Mouse (Mus musculus) embryonic stem cell, embryonic (primary cell): ENCODE measurements around the gene Ttc16.

Experiments used
- CTCF ChIA-PET, 4 experiments: fragments of 300-600 bp in 2 of 4; fragments of 350-600 bp in 2 of 4; sonication (Branson Sonifier 250); formaldehyde crosslinking; loops; one replicate each; lab custom pipeline; 2022; ENCODE audit warnings: inconsistent platforms in 2 of 4; lab: Charles Lee
- POLR2A ChIA-PET, 4 experiments: fragments of 300-600 bp in 2 of 4; fragments of 350-600 bp in 2 of 4; sonication (Branson Sonifier 250); formaldehyde crosslinking; loops; one replicate each; lab custom pipeline; 2022; ENCODE audit warnings: antibody characterized with exemption in 4 of 4, inconsistent platforms in 1 of 4; lab: Charles Lee

The Ttc16 gene

DNA sequence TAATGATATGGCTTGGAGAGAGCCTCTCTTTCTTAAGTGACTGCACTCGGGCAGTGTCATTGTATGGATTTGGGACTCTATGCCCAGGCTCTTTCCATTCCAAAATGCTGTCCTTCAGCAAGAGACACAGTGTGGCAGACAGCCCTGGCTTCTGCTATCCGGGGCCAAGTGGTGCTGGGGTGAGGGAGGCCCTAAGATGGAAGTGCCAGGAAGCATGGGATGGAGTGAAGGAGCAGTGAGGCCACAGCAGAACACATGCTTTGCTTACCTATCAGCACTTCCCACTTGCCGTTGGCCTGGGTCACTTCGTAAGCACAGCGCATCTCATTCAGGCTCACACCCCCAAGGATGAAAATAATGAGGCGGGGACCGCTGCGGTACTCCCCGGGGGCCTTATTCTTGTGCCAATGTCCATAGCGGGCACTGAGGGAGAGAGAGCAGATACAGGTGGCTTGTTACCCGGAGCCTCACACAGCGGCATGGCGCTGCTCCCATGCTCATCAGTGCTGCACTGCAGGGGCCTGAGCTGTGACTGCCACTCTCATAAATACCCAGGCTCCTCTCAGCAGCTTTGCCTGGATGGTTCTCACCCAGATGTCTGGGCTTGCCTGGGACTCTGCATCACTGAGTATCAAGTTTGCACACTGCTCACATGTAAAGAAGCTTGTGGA lies 20.4 kb upstream of the Ttc16 start:
- CTCF ChIA-PET = interaction anchor here in 2 of 4 experiments (0.7 to 1.4 kb wide), 3 partner anchors 17 to 391 kb away, joined by 3 to 4 read pairs (median 3); partner anchors contain the start of gene Tor2a (in 1 of the 2)
- POLR2A ChIA-PET = interaction anchor here in 1 of 4 experiments (0.8 to 1.6 kb wide), 3 partner anchors 11 to 168 kb away, joined by 3 read pairs; no protein-coding TSS in a partner anchor

GRCm38 (mm10) chr2:32791297-32791696 lies 15.9 kb upstream of the Ttc16 start:
- ChIA-PET CTCF (interaction anchor here in 2 of 4 experiments (0.6 to 0.7 kb wide), 2 partner anchors 30 to 66 kb away, joined by 3 read pairs; no protein-coding TSS in a partner anchor), POLR2A (interaction anchor here in 1 of 4 experiments (1.5 kb wide), 1 partner anchor 13 kb away, joined by 4 read pairs; no protein-coding TSS in a partner anchor)

GRCm38 (mm10) chr2:32788581-32788980 lies 13.1 kb upstream of the Ttc16 start:
- ChIA-PET POLR2A (interaction anchor here in 2 of 4 experiments (1.1 to 2.9 kb wide), 7 partner anchors 9 to 218 kb away, joined by 3 to 11 read pairs (median 3); partner anchors contain the start of gene Dpm2 (in 1 of the 2)), CTCF (interaction anchor here in 3 of 4 experiments (1.0 to 4.4 kb wide), 11 partner anchors 9 to 140 kb away, joined by 3 to 24 read pairs (median 8); partner anchors contain the start of gene Tor2a (in 1 of the 3))

DNA sequence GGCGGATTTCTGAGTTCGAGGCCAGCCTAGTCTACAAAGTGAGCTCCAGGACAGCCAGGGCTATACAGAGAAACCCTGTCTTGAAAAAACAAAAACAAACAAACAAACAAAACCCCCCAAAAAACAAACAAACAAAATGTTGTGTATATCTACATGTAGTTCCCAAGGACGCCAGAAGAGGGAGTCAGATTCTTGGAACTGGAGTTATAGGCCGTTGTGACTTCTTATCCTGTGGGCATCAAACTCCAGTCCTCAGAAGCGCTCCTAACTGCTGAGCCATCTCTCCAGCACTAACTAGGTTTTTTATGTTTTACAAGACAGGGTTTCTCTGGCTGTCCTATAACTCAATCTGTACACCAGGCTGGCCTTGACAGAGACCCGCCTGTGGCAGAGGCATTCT lies 11.7 kb upstream of the Ttc16 start:
- POLR2A ChIA-PET = interaction anchor here in 3 of 4 experiments (0.6 to 2.9 kb wide), 17 partner anchors 13 to 471 kb away, joined by 3 to 11 read pairs (median 3); partner anchors contain the start of gene Dpm2 (in 1 of the 3)
- CTCF ChIA-PET = interaction anchor here (0.6 to 4.4 kb wide), 40 partner anchors 8 to 504 kb away, joined by 3 to 24 read pairs (median 4); partner anchors contain the start of gene Tor2a (in 1 of the 4)

DNA sequence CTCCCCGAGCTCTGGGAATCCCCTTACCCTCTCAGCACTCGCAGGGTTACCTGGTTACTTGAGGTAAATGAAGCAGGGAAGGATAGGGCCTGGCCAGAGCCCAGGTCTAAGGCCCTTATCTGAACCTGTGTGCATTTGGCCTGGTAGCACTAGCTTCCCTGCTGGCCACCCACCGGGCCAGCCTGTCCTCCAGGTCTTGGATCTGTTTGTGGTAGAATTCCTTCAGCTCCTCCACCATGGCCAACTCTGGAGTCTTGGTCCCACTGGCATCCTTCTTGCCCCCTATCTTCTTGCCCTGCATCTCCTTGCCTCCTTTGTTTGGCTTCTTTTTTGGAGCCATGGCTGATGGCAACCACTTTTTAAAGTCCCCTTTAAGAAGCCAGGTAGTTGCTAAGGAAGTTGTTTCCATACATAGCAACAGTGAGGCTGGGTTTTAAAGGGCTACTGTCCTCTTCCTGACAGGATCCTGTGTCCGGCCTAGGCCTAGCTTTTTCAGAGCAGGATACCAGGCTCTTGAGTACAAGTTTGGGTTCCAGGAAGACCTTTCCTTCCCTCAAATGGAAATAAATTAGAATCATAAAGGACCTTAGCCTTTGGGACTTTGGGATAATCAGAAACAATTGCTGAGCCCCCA lies 8.7 kb upstream of the Ttc16 start, which contains the start of gene Cfap157:
Cfap157 (minus strand) TSS at position 381 of the 634 bp plus-strand sequence.
- CTCF ChIA-PET = interaction anchor here (0.6 to 2.8 kb wide), 10 partner anchors 13 to 209 kb away, joined by 3 to 9 read pairs (median 3); partner anchors contain the start of gene Pip5kl1 (in 1 of the 4)
- POLR2A ChIA-PET = interaction anchor here in 2 of 4 experiments (0.5 to 2.6 kb wide), 9 partner anchors 10 to 1978 kb away, joined by 3 to 9 read pairs (median 4); partner anchors contain the start of genes Lrsam1 (in 1 of the 2) and Rpl12 (in 1 of the 2)

DNA sequence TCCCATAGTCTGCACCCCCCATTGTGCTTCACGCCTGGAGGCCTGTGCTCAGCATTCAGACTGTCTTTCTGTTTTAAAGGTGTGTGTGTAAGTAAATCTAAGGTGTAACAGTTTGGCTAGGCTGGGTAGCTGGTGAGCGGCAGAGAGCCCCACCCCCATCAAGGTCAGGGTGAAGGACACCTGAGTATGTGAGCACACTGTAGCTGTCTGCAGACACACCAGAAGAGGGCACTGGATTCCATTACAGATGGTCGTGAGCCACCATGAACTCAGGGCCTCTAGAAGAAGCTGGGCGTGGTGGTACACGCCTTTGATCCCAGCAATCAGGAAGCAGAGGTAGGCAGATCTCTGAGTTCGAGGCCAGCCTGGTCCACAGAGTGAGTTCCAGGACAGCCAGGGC lies 6.3 kb upstream of the Ttc16 start:
- ChIA-PET POLR2A (interaction anchor here (0.5 to 2.1 kb wide), 27 partner anchors 11 to 676 kb away, joined by 3 to 14 read pairs (median 3); partner anchors contain the start of genes Tor2a (in 2 of the 4), Cdk9 (in 1 of the 4), Fpgs (in 1 of the 4) and Garnl3 (in 1 of the 4)), CTCF (interaction anchor here (0.7 to 5.2 kb wide), 43 partner anchors 10 to 682 kb away, joined by 3 to 98 read pairs (median 5); partner anchors contain the start of genes Tor2a (in 2 of the 4) and 9430097D07Rik (in 1 of the 4))

- ChIA-PET POLR2A (interaction anchor here in 3 of 4 experiments (0.7 to 2.3 kb wide), 13 partner anchors 8 to 182 kb away, joined by 3 to 10 read pairs (median 4); partner anchors contain the start of genes Lrsam1 (in 3 of the 3) and Rpl12 (in 3 of the 3)), CTCF (interaction anchor here (0.5 to 5.2 kb wide), 45 partner anchors 8 to 570 kb away, joined by 3 to 98 read pairs (median 5); partner anchors contain the start of genes Tor2a (in 2 of the 4) and Pip5kl1 (in 1 of the 4))
Measured at GRCm38 (mm10) chr2:32779714-32780113, 4.3 kb upstream of the Ttc16 start.

- CTCF ChIA-PET = interaction anchor here (0.5 to 5.2 kb wide), 72 partner anchors 9 to 623 kb away, joined by 3 to 98 read pairs (median 4); partner anchors contain the start of genes Tor2a (in 3 of the 4), Cdk9 (in 1 of the 4) and Garnl3 (in 1 of the 4)
- POLR2A ChIA-PET = interaction anchor here in 3 of 4 experiments (0.7 to 2.3 kb wide), 22 partner anchors 16 to 184 kb away, joined by 3 to 9 read pairs (median 3); partner anchors contain the start of genes Lrsam1 (in 2 of the 3), Rpl12 (in 2 of the 3), Cdk9 (in 1 of the 3) and Tor2a (in 1 of the 3)
Measured at GRCm38 (mm10) chr2:32779131-32779530, 3.7 kb upstream of the Ttc16 start.

DNA sequence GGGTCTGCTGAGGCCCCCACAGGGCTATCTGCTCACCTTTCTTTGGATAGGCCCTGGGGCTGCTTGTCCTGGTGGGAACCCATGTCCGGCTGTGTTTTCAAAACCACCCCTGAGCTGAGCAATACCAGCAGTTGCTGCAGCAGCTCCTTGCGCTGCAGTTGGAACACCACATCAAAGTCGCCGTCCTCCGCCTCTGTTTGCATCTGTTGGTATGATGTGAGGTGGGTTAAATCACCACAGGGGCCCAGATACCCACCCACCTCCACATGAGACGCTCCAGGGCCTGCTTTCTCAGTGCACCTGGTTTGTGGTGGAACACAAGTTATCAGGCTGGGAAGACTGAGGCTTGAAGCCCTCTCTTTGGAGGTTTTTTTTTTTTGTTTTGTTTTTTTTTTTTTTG lies 2.6 kb upstream of the Ttc16 start:
- ChIA-PET POLR2A (interaction anchor here in 2 of 4 experiments (0.9 to 2.3 kb wide), 7 partner anchors 21 to 184 kb away, joined by 3 to 6 read pairs (median 3); partner anchors contain the start of genes Lrsam1 (in 1 of the 2), Rpl12 (in 1 of the 2) and Tor2a (in 1 of the 2)), CTCF (interaction anchor here (0.5 to 5.2 kb wide), 17 partner anchors 8 to 624 kb away, joined by 3 to 98 read pairs (median 8); partner anchors contain the start of gene Tor2a (in 1 of the 4))

- CTCF ChIA-PET = interaction anchor here in 1 of 4 experiments (1.7 to 1.8 kb wide), 2 partner anchors 68 to 83 kb away, joined by 5 to 7 read pairs; no protein-coding TSS in a partner anchor
- POLR2A ChIA-PET = interaction anchor here in 3 of 4 experiments (0.6 to 1.5 kb wide), 7 partner anchors 9 to 132 kb away, joined by 3 to 6 read pairs (median 3); partner anchors contain the start of gene Eng (in 1 of the 3)
Measured at GRCm38 (mm10) chr2:32776192-32776591, 759 bp upstream of the Ttc16 start.

DNA sequence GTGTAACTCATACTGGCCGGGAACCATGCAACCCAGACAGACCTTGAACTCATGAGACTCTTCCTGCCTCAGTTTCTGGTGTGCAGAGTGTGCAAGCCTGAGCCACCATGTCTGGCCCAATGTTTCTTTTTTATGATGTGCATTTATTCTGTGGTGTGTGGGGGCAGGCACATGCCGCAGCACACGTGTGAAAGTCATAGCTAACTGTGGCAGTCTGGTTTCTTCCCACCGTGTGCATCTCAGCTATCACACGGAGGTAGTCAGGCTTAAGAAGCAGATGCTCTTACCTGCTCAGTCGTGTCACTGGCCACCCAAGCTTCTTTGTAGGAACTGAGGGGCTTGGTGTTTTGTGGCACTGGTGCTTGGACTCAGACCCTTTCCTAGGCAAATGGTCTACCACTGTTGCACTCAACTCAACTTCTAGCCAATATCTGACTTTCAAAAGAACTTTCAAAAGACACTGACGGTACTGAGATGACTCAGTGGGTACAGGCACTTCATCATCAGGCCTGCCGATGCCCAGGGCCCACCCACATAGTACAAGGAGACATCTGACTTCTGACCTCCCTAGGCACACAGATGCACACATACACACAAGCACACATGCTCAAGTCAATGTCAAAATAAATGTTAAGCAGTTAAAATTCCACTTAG lies 2.7 kb downstream of the Ttc16 start:
- ChIA-PET POLR2A (interaction anchor here in 1 of 4 experiments (1.0 to 1.3 kb wide), 3 partner anchors 26 to 185 kb away, joined by 3 to 5 read pairs (median 5); partner anchors contain the start of gene St6galnac4), CTCF (interaction anchor here (0.5 to 2.1 kb wide), 6 partner anchors 15 to 135 kb away, joined by 3 to 12 read pairs (median 3); partner anchors contain the start of gene Tor2a (in 1 of the 4))

- ChIA-PET CTCF (interaction anchor here (0.5 to 2.1 kb wide), 15 partner anchors 9 to 807 kb away, joined by 3 to 12 read pairs (median 4); partner anchors contain the start of genes Tor2a (in 2 of the 4) and Slc2a8 (in 1 of the 4)), POLR2A (interaction anchor here in 2 of 4 experiments (0.6 to 1.3 kb wide), 9 partner anchors 8 to 810 kb away, joined by 3 to 8 read pairs (median 3); partner anchors contain the start of genes Cdk9 (in 1 of the 2) and St6galnac4 (in 1 of the 2))
Measured at GRCm38 (mm10) chr2:32771886-32772285, 3.5 kb downstream of the Ttc16 start.

DNA sequence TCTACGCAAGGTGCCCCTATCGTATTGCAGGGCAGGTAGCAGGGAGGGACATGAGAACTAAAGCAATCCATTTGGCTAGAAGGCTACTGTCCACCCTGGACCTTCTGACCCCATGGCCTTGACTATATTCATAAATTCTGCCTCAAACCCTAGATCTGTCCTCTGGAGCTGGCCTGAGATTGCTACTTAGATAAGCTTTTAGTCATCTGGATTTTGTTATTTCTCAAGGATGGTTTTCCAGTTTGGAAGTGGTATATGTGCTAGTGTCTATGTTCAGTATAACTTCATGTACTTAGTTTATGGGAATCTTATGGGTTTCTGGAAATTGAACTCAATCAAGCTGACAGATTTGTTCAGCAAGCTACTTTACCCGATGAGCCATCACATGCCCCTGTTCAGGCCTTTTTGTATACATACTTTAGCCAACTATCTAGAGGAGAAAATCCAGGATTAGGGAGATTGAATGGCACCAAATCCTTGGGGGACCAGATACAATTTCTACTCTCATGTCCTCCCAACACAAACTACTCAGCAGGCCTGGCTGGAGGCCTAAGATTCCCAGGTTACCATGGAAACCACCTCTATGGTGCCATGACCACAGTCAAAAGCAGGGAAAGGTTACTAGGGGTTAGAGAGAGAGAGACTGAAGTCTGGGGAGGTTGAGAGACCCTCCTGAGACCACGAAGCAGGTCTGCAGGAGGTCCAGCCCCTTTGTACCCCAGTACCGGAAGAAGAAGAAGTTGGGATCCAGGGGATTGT lies 5.9 kb downstream of the Ttc16 start:
- CTCF ChIA-PET = interaction anchor here in 3 of 4 experiments (1.2 to 2.2 kb wide), 8 partner anchors 8 to 90 kb away, joined by 3 to 7 read pairs (median 5); partner anchors contain the start of gene Tor2a (in 3 of the 3)
- POLR2A ChIA-PET = interaction anchor here in 1 of 4 experiments (1.0 to 4.3 kb wide), 5 partner anchors 13 to 108 kb away, joined by 3 to 28 read pairs (median 3); partner anchors contain the start of gene Tor2a

- CTCF ChIA-PET = interaction anchor here in 3 of 4 experiments (0.6 to 2.2 kb wide), 8 partner anchors 8 to 90 kb away, joined by 3 to 7 read pairs (median 5); partner anchors contain the start of gene Tor2a (in 3 of the 3)
Measured at GRCm38 (mm10) chr2:32768661-32769285, 6.7 kb downstream of the Ttc16 start.

More at GRCm38 (mm10) chr2:32768661-32769285, 6.7 kb downstream of the Ttc16 start:
- POLR2A ChIA-PET = interaction anchor here in 3 of 4 experiments (0.6 to 4.3 kb wide), 9 partner anchors 12 to 363 kb away, joined by 3 to 28 read pairs (median 3); partner anchors contain the start of genes Fpgs (in 1 of the 3), Garnl3 (in 1 of the 3) and Tor2a (in 1 of the 3)
